Mouse (Mus musculus): Measurements from ENCODE around the gene Sptbn4. TPM values are rescaled to one million over a fixed set of nuclear protein-coding genes. Genes with fewer than 3 reads are reported as not detected.

Sptbn4 gene
- polyA plus RNA-seq, 1 experiment from 2014 or later: 1.00 TPM

DNA sequence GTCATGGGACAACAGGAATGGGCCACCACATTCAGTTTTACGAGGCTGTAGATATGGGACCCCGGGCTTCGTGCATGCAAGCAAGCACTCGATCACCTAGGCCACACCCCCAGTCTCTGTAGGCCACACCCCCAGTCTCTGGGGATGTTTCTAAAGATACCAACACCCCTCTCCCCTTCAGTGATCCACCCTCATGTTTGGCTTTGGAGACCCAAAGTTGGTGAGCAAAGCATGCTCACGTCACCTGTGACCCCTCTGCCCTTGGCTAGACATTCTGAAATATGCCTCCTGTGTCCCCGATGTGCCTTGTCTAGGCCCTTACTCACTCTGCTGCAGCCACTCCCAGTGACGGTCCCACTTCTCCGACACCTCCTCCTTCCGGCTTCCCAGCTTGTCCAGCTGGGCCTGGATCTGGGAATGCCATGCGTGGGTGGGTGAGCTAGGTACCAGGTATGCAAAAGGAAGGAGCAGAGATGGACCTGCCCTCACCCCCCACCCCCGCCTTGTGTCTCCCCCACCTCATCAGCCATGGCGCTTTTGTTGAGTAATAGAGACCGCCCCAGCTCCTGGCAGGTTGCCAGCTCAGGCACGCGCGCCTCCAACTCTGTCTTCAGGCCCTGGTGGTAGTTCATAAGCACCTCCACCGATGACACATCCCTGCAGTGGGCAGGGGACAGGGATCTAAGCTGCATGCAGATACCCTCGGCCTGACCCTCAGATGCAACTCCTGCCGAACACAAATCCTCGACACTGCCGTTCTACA is 81.2 kb downstream of the Sptbn4 start:
- peaks cover 63% of the 10 kb centered on the region for H3K27me3 ChIP-seq (ENCODE audit: control insufficient read depth, insufficient read depth, low read length)
- H3K27ac ChIP-seq (ENCODE audit: low read length): no peak overlapping the region
- H3K36me3 ChIP-seq (ENCODE audit: control insufficient read depth, insufficient read depth, low read length): no peaks in the 10 kb centered on the region
- 42% methylated on average over 21 of the region's 21 CpGs for WGBS
- no peak overlapping the region for H3K4me2 ChIP-seq (replicated peaks; ENCODE audit: low read depth, low read length)
- no peak overlapping the region for H3K9ac ChIP-seq (replicated peaks; ENCODE audit: low read depth, low read length)
- H3K9me3 ChIP-seq (ENCODE audit: control insufficient read depth, low read depth, low read length): no peaks in the 10 kb centered on the region
- H3K4me1 ChIP-seq (ENCODE audit: control insufficient read depth, insufficient read depth, low read length): peaks cover 11% of the 10 kb centered on the region
- ATAC-seq (ENCODE audit: insufficient number of reproducible peaks, insufficient read depth, low FRiP score, low read depth): no peak
- H3K4me3 ChIP-seq (ENCODE audit: low read depth, low read length): no peak overlapping the region

- H3K4me2 ChIP-seq (replicated peaks; ENCODE audit: low read depth, low read length): no peak overlapping the region
- no peaks in the 10 kb centered on the region for H3K9me3 ChIP-seq (ENCODE audit: control insufficient read depth, low read depth, low read length)
- no peak overlapping the region for H3K27ac ChIP-seq (ENCODE audit: low read length)
- H3K4me3 ChIP-seq (ENCODE audit: low read depth, low read length): peak overlapping the region; percentile 6; the same call in 1 of the 2 replicates
- ATAC-seq (ENCODE audit: insufficient number of reproducible peaks, insufficient read depth, low FRiP score, low read depth): no peak
- H3K9ac ChIP-seq (replicated peaks; ENCODE audit: low read depth, low read length): no peak overlapping the region
- no peaks in the 10 kb centered on the region for H3K36me3 ChIP-seq (ENCODE audit: control insufficient read depth, insufficient read depth, low read length)
- peaks cover 11% of the 10 kb centered on the region for H3K4me1 ChIP-seq (ENCODE audit: control insufficient read depth, insufficient read depth, low read length)
- 6% methylated on average over 29 of the region's 29 CpGs for WGBS
- H3K27me3 ChIP-seq (ENCODE audit: control insufficient read depth, insufficient read depth, low read length): peaks cover 51% of the 10 kb centered on the region
These were observed 83.1 kb downstream of the Sptbn4 start for GRCm38 (mm10) chr7:27364379-27364778.

DNA sequence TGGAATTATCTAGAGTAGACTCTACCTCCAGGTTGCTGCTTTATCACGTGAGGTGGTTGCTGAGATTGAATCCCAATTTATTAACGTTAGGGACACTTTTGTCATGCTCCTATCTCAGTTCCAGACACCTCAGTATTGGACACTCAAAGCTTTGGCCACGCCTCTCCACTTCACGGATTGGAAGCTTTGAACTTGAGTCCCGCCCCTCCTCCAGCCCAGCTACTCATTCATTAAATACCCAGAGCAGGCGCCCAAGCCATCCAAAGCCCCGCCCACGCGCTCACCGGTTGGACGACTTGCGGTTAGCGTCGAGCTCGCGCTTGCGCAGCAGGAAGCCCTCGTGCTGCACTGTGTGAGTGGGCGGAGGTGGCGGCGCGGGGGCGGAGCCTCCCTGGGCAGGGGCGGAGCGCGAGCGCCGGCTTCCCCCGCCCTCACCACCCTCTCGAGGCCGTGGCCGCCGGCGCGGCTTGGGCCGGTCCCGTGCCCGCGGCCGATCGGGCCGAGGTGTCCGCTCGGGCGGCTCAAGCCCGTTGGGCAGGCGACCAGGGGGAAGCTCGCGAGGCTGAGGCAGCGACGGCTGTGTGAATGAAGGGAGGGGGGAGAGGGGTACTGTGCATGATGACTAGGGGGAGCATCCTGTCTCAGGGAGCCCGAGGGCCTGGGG is 86.1 kb downstream of the Sptbn4 start:
- WGBS: under 1% methylated on average over 52 of the region's 52 CpGs
- no peaks in the 10 kb centered on the region for H3K9me3 ChIP-seq (ENCODE audit: control insufficient read depth, low read depth, low read length)
- H3K4me3 ChIP-seq (ENCODE audit: low read depth, low read length): peak overlapping the region; percentile 47
- peak; percentile 97 for ATAC-seq (ENCODE audit: insufficient number of reproducible peaks, insufficient read depth, low FRiP score, low read depth)
- H3K36me3 ChIP-seq (ENCODE audit: control insufficient read depth, insufficient read depth, low read length): no peaks in the 10 kb centered on the region
- peaks cover 19% of the 10 kb centered on the region for H3K4me1 ChIP-seq (ENCODE audit: control insufficient read depth, insufficient read depth, low read length)
- H3K9ac ChIP-seq (replicated peaks; ENCODE audit: low read depth, low read length): peak overlapping the region; percentile 46; the same call in 1 of the 2 replicates
- peaks cover 32% of the 10 kb centered on the region for H3K27me3 ChIP-seq (ENCODE audit: control insufficient read depth, insufficient read depth, low read length)
- peak overlapping the region; percentile 79 for H3K4me2 ChIP-seq (replicated peaks; ENCODE audit: low read depth, low read length)
- H3K27ac ChIP-seq (ENCODE audit: low read length): no peak overlapping the region

GRCm38 (mm10) chr7:27360749-27361148 is 86.7 kb downstream of the Sptbn4 start:
- no peaks in the 10 kb centered on the region for H3K9me3 ChIP-seq (ENCODE audit: control insufficient read depth, low read depth, low read length)
- peaks cover 21% of the 10 kb centered on the region for H3K4me1 ChIP-seq (ENCODE audit: control insufficient read depth, insufficient read depth, low read length)
- no peaks in the 10 kb centered on the region for H3K36me3 ChIP-seq (ENCODE audit: control insufficient read depth, insufficient read depth, low read length)
- no peak overlapping the region for H3K9ac ChIP-seq (replicated peaks; ENCODE audit: low read depth, low read length)
- H3K4me2 ChIP-seq (replicated peaks; ENCODE audit: low read depth, low read length): peak overlapping the region; percentile 79
- H3K27me3 ChIP-seq (ENCODE audit: control insufficient read depth, insufficient read depth, low read length): peaks cover 25% of the 10 kb centered on the region
- no peak overlapping the region for H3K27ac ChIP-seq (ENCODE audit: low read length)
- no peak for ATAC-seq (ENCODE audit: insufficient number of reproducible peaks, insufficient read depth, low FRiP score, low read depth)
- H3K4me3 ChIP-seq (ENCODE audit: low read depth, low read length): 0 out of 2 replicates have a peak overlapping the region, but pooled peaks have one; percentile 12
- WGBS: 49% methylated on average over 6 of the region's 6 CpGs

- H3K4me1 ChIP-seq (ENCODE audit: control insufficient read depth, insufficient read depth, low read length): peaks cover 23% of the 10 kb centered on the region
- no peak overlapping the region for H3K9ac ChIP-seq (replicated peaks; ENCODE audit: low read depth, low read length)
- H3K4me3 ChIP-seq (ENCODE audit: low read depth, low read length): no peak overlapping the region
- no peak for ATAC-seq (ENCODE audit: insufficient number of reproducible peaks, insufficient read depth, low FRiP score, low read depth)
- H3K27ac ChIP-seq (ENCODE audit: low read length): no peak overlapping the region
- H3K27me3 ChIP-seq (ENCODE audit: control insufficient read depth, insufficient read depth, low read length): peaks cover 17% of the 10 kb centered on the region
- no peaks in the 10 kb centered on the region for H3K9me3 ChIP-seq (ENCODE audit: control insufficient read depth, low read depth, low read length)
- no peaks in the 10 kb centered on the region for H3K36me3 ChIP-seq (ENCODE audit: control insufficient read depth, insufficient read depth, low read length)
- no peak overlapping the region for H3K4me2 ChIP-seq (replicated peaks; ENCODE audit: low read depth, low read length)
- 89% methylated on average over 9 of the region's 9 CpGs for WGBS
These were observed 87.7 kb downstream of the Sptbn4 start for GRCm38 (mm10) chr7:27359706-27360358.

DNA sequence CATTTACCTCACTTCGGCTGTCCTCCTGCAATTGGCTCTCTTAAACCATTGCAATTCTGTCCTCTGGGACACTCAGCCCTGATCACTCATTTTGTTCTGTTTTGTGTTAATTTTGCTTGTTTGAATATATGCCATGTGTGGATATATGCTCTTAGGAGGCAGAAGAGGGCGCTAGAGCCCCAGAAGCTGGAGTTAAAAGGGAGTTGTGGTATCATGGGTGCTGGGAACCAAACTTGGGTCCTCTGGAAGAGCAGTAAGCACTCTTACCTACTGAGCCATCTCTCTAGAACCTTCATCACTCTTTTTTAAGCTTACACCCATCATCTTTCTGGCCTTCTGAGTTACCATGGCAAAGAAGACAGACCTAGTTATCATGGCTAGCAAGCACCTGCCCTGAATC is 88.3 kb downstream of the Sptbn4 start:
- H3K4me1 ChIP-seq (ENCODE audit: control insufficient read depth, insufficient read depth, low read length): peaks cover 29% of the 10 kb centered on the region
- H3K4me2 ChIP-seq (replicated peaks; ENCODE audit: low read depth, low read length): no peak overlapping the region
- H3K36me3 ChIP-seq (ENCODE audit: control insufficient read depth, insufficient read depth, low read length): no peaks in the 10 kb centered on the region
- no peak for ATAC-seq (ENCODE audit: insufficient number of reproducible peaks, insufficient read depth, low FRiP score, low read depth)
- no peaks in the 10 kb centered on the region for H3K9me3 ChIP-seq (ENCODE audit: control insufficient read depth, low read depth, low read length)
- H3K9ac ChIP-seq (replicated peaks; ENCODE audit: low read depth, low read length): no peak overlapping the region
- 51% methylated on average over 2 of the region's 2 CpGs for WGBS
- H3K27ac ChIP-seq (ENCODE audit: low read length): no peak overlapping the region
- H3K27me3 ChIP-seq (ENCODE audit: control insufficient read depth, insufficient read depth, low read length): peaks cover 10% of the 10 kb centered on the region
- H3K4me3 ChIP-seq (ENCODE audit: low read depth, low read length): no peak overlapping the region

GRCm38 (mm10) chr7:27357595-27357978 is 89.9 kb downstream of the Sptbn4 start:
- 22% methylated on average over 3 of the region's 3 CpGs for WGBS
- Histone ChIP-seq H3K4me1 (ENCODE audit: control insufficient read depth, insufficient read depth, low read length) (peaks cover 27% of the 10 kb centered on the region), H3K27me3 (ENCODE audit: control insufficient read depth, insufficient read depth, low read length) (no peaks in the 10 kb centered on the region), H3K9me3 (ENCODE audit: control insufficient read depth, low read depth, low read length) (no peaks in the 10 kb centered on the region), H3K4me2 (replicated peaks; ENCODE audit: low read depth, low read length) (peak overlapping the region; percentile 85), H3K27ac (ENCODE audit: low read length) (peak overlapping the region; percentile 93), H3K9ac (replicated peaks; ENCODE audit: low read depth, low read length) (no peak overlapping the region), H3K4me3 (ENCODE audit: low read depth, low read length) (peak overlapping the region; percentile 61), H3K36me3 (ENCODE audit: control insufficient read depth, insufficient read depth, low read length) (0 out of 2 replicates have a peak, but pooled peaks cover 2% of the 10 kb centered on the region)
- ATAC-seq (ENCODE audit: insufficient number of reproducible peaks, insufficient read depth, low FRiP score, low read depth): no peak

DNA sequence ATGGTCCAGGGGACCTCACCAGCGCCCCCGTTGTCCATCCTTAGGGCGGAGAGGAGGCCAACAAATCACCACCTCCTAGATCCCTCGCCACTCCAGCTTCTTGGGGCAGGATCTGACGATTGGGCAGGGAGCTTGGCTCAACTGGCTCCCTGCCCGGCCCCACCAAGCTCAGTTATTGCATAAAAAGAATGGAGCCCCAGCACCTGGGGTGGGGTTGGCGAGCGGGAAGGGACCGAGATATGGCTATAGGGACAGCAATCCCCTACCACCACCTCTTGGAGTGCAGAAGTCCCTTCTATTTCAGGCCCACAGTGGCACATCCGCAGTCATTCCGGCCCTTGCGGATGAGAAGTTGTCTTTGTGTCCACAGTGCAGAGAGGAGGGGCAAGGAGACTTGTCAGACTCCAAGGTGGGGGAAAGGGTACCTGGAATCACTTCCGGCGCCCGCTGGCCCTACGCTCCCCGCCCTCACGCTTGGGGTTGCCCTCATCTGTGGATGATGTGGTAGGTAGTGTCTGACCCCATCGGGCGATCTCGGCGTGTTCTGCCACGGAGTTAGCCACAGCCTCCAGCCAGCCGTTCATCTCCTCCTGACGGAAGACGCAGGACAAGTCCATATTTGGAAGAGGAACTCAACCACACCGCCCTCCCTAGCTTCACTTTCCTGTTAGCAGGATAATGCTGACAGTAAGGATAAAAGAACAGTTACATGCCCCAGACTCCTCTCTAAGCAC is 90.5 kb downstream of the Sptbn4 start, which contains the start of gene Gm20479:
Gm20479 (minus strand) TSS at position 559 of the 734 bp plus-strand sequence.
- peak within 1 kb of the TSS; percentile 85 for H3K4me2 ChIP-seq (replicated peaks; ENCODE audit: low read depth, low read length)
- H3K9ac ChIP-seq (replicated peaks; ENCODE audit: low read depth, low read length): peak within 1 kb of the TSS; percentile 36
- peaks cover 27% of the 10 kb centered on the region for H3K4me1 ChIP-seq (ENCODE audit: control insufficient read depth, insufficient read depth, low read length)
- 3% methylated on average over 27 of the region's 27 CpGs for WGBS
- peak within 1 kb of the TSS; percentile 93 for H3K27ac ChIP-seq (ENCODE audit: low read length)
- H3K4me3 ChIP-seq (ENCODE audit: low read depth, low read length): peak within 1 kb of the TSS; percentile 61
- H3K36me3 ChIP-seq (ENCODE audit: control insufficient read depth, insufficient read depth, low read length): 0 out of 2 replicates have a peak, but pooled peaks cover 5% of the 10 kb centered on the region
- ATAC-seq (ENCODE audit: insufficient number of reproducible peaks, insufficient read depth, low FRiP score, low read depth): no peak
- H3K9me3 ChIP-seq (ENCODE audit: control insufficient read depth, low read depth, low read length): no peaks in the 10 kb centered on the region
- H3K27me3 ChIP-seq (ENCODE audit: control insufficient read depth, insufficient read depth, low read length): no peaks in the 10 kb centered on the region
